Mouse (Mus musculus): ENCODE data around the gene Tuba1b. TPM values are rescaled to one million over a fixed set of nuclear protein-coding genes. Genes with fewer than 3 reads are reported as not detected.
A peak's percentile ranks its signal among the peaks of the same experiment; 100 is the strongest.

Gene Tuba1b
- total RNA-seq, 2 experiments from 2014 or later, result 373 to 402 TPM

GRCm38 (mm10) chr15:98894746-98895634, 39.4 kb downstream of the Tuba1b start:
- DNase-seq, result peak in 1 of 2 experiments; percentile 38
- intact Hi-C loops (cut with DNase I), result no loop called here

- DNase-seq, result peak; percentile 42 to 59
- intact Hi-C loops (cut with DNase I), result no loop called here
Observed at GRCm38 (mm10) chr15:98893940-98894745, 40.2 kb downstream of the Tuba1b start, which contains the start of gene Rhebl1. TSS of gene Rhebl1 (minus strand) at chr15:98894540.

GRCm38 (mm10) chr15:98893036-98893435, 41.3 kb downstream of the Tuba1b start:
- intact Hi-C loops (cut with DNase I), result no loop called here
- no peak for DNase-seq

- intact Hi-C loops (cut with DNase I), result loop anchor here (1.0 kb wide), 2 partner anchors 36 to 102 kb away; no protein-coding TSS in a partner anchor
- peak; percentile 80 to 84 for DNase-seq
Observed at GRCm38 (mm10) chr15:98891907-98892606, 42.3 kb downstream of the Tuba1b start.

GRCm38 (mm10) chr15:98891198-98891742, 43.1 kb downstream of the Tuba1b start:
- intact Hi-C loops (cut with DNase I), result no loop called here

GRCm38 (mm10) chr15:98887526-98887925, 46.8 kb downstream of the Tuba1b start:
- intact Hi-C loops (cut with DNase I), result no loop called here

More at GRCm38 (mm10) chr15:98891198-98891742, 43.1 kb downstream of the Tuba1b start:
- DNase-seq, result no peak

GRCm38 (mm10) chr15:98886667-98887387, 47.5 kb downstream of the Tuba1b start:
- intact Hi-C loops (cut with DNase I), result no loop called here
- no peak for DNase-seq

More at GRCm38 (mm10) chr15:98887526-98887925, 46.8 kb downstream of the Tuba1b start:
- DNase-seq, result no peak

- intact Hi-C loops (cut with DNase I), result loop anchor here (5.0 kb wide), 1 partner anchor 33 kb away; the partner anchor contains the start of gene Lmbr1l
- DNase-seq, result no peak
Observed at GRCm38 (mm10) chr15:98884106-98884505, 50.3 kb downstream of the Tuba1b start.

GRCm38 (mm10) chr15:98883661-98884060, 50.7 kb downstream of the Tuba1b start:
- no peak for DNase-seq
- intact Hi-C loops (cut with DNase I), result loop anchor here (5.0 kb wide), 1 partner anchor 34 kb away; the partner anchor contains the start of gene Lmbr1l

- intact Hi-C loops (cut with DNase I), result loop anchor here (5.0 kb wide), 1 partner anchor 36 kb away; the partner anchor contains the start of gene Lmbr1l
Observed at GRCm38 (mm10) chr15:98881656-98882008, 52.7 kb downstream of the Tuba1b start.

More at GRCm38 (mm10) chr15:98881656-98882008, 52.7 kb downstream of the Tuba1b start:
- no peak for DNase-seq

Other genes starting within 250 kb of the Tuba1b start
- gene Ccdc65, start 226.4 kb downstream of the Tuba1b start, total RNA-seq (2021), result under 1 TPM; 0.12 to 0.41 TPM
- gene Fkbp11, start 206.4 kb downstream of the Tuba1b start, total RNA-seq (2021), result 10 to 100 TPM in 1 of 2 experiments, 1 to 10 TPM in 1; 8.1 to 10.2 TPM
- 10 to 100 TPM; 36.3 to 40.1 TPM for gene Arf3, start 171.4 kb downstream of the Tuba1b start, total RNA-seq (2021)
- under 1 TPM; 0.43 to 0.67 TPM for gene Wnt10b, start 156.4 kb downstream of the Tuba1b start, total RNA-seq (2021)
- gene Wnt1, start 144.7 kb downstream of the Tuba1b start, total RNA-seq (2021), result not detected
- under 1 TPM; 0.10 to 0.32 TPM for gene Ddn, start 125.1 kb downstream of the Tuba1b start, total RNA-seq (2021)
- gene Prkag1, start 103.0 kb downstream of the Tuba1b start, total RNA-seq (2021), result 10 to 100 TPM; 93.7 to 94.3 TPM
- 10 to 100 TPM; 63.0 to 72.1 TPM for gene Kmt2d, start 63.4 kb downstream of the Tuba1b start, total RNA-seq (2021)
- gene Rhebl1, start 40.0 kb downstream of the Tuba1b start, total RNA-seq (2021), result 1 to 10 TPM; 1.6 to 2.8 TPM
- gene Dhh, start 36.0 kb downstream of the Tuba1b start, total RNA-seq (2021), result 1 to 10 TPM; 2.8 to 3.8 TPM
- 10 to 100 TPM; 15.4 to 16.1 TPM for gene Lmbr1l, start 16.3 kb downstream of the Tuba1b start, total RNA-seq (2021)
- not detected for gene Gm49450, start 19.0 kb upstream of the Tuba1b start, total RNA-seq (2021)
- gene Tuba1a, start 19.1 kb upstream of the Tuba1b start, total RNA-seq (2021), result 100 to 1,000 TPM; 263 to 273 TPM
- 10 to 100 TPM; 80.7 to 99.8 TPM for gene Tuba1c, start 95.3 kb upstream of the Tuba1b start, total RNA-seq (2021)
- gene Prph, start 120.6 kb upstream of the Tuba1b start, total RNA-seq (2021), result under 1 TPM; 0.27 to 0.53 TPM
- gene Troap, start 140.0 kb upstream of the Tuba1b start, total RNA-seq (2021), result 1 to 10 TPM; 6.5 to 6.7 TPM
- not detected for gene C1ql4, start 153.3 kb upstream of the Tuba1b start, total RNA-seq (2021)
- under 1 TPM; 0.37 to 0.98 TPM for gene Dnajc22, start 158.6 kb upstream of the Tuba1b start, total RNA-seq (2021)
- gene Spats2, start 191.4 kb upstream of the Tuba1b start, total RNA-seq (2021), result 10 to 100 TPM; 16.7 to 18.8 TPM

Data from heart, postnatal 10 days (tissue).